Mouse (Mus musculus) thymus, adult 18-20 months (tissue): ENCODE data around the gene Gm20481.
A peak's percentile ranks its signal among the peaks of the same experiment; 100 is the strongest.
"Not testable (repeated sequence)": the region's sequence is repeated elsewhere in the genome, so short reads cannot be mapped to it uniquely, and the experiment has no call there.

Source experiments
- DNase-seq, 2 experiments: peaks; one replicate each; pipeline ENCODE4 v3.0.0; 2022; ENCODE audit warnings: mixed read lengths in 2 of 2

Gene Gm20481

DNA sequence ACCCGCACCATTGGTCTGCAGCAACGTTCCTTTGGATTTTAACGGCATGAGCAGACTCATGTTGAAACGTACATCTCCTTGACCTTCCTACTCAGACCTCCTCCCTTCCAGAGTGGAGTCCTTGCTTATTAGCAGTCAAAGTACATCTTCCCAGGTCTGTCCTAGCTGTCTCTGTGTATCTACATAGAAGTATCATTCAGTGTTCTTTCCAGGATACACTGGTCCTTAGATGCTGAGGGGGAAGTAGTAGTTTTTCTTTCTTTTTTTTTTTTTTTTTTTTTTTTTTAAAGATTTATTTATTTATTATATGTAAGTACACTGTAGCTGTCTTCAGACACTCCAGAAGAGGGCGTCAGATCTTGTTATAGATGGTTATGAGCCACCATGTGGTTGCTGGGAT, 36.2 kb downstream of the Gm20481 start:
- DNase-seq, result not testable (repeated sequence)

- DNase-seq, result no peak
Observed at GRCm38 (mm10) chr17:35007387-35007991, 37.8 kb downstream of the Gm20481 start.

GRCm38 (mm10) chr17:35009586-35009985, 39.9 kb downstream of the Gm20481 start:
- no peak for DNase-seq

DNA sequence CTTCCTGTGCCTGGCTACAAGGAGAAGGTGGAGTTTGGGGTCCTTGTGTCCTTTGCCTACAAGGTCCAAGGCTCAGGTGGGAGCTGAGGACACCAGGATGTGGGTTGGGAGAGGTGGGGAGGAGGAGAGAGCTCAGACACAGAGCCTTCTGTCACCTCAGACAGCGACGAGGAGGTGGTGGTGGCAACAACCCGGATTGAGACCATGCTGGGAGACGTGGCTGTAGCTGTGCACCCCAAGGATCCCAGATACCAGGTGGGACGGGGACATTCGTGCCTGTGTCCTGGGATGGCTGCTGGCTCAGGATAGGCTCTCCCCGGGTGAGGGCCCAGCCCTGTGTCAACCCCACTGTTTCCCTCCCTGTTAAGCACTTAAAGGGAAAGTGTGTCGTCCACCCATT, 41.7 kb downstream of the Gm20481 start:
- no peak for DNase-seq

DNA sequence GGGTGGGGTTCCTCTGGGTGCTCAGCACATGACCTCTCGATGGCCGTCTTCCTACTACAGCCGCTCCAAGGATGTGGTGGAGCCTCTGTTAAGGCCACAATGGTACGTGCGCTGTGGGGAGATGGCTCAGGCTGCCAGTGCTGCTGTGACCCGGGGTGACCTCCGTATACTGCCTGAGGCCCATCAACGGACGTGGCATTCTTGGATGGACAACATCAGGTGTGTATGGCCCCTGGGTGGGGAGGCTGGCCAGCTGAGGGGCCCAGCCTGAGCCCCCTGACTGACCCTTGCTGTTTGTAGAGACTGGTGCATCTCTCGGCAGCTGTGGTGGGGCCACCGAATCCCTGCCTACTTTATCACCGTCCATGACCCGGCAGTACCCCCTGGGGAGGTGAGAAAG, 42.7 kb downstream of the Gm20481 start:
- no peak for DNase-seq

DNA sequence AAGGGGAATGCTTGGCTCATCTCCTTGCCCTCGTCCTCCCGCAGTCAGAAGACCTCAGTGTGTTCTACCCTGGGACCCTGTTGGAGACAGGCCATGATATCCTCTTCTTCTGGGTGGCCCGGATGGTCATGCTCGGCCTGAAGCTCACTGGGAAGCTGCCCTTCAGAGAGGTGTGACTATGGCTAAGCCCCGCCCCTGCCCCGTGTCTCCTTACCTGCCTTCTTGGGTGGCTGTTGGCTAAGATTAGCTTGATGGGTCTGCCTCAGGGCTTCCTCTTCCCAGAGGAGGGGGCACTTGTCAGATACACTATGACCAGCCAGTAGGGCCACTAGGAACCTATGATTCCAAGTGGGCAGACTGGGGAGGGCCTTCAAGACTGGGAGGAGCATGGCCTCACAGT, 43.5 kb downstream of the Gm20481 start:
- no peak for DNase-seq

- DNase-seq, result no peak
Observed at GRCm38 (mm10) chr17:35015296-35015695, 45.6 kb downstream of the Gm20481 start.

DNA sequence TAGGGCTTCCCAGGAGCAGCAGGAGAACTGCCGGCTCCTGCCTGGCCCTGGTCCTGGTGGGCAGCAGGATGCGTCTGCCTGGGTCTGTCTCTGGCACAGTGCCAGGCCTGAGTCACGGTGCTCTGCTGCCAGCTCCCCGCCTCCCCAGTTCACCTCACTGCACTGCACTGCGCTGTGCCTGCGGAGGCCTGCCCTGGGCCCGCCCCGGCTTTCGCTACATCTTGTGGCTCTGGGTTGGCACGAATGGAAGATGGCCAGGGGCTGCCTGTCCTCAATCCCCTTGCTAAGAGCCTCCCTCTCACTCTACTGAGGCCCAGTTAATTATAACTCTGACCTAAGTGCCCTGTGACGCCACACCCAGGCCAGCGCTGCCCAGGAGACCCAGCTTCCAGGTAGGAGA, 46.7 kb downstream of the Gm20481 start, which contains the start of gene Vwa7:
Vwa7 (plus strand) TSS at position 204 of the 400 bp plus-strand sequence.
- DNase-seq, result no peak

- no peak for DNase-seq
Observed at GRCm38 (mm10) chr17:35016791-35017705, 47.3 kb downstream of the Gm20481 start.

DNA sequence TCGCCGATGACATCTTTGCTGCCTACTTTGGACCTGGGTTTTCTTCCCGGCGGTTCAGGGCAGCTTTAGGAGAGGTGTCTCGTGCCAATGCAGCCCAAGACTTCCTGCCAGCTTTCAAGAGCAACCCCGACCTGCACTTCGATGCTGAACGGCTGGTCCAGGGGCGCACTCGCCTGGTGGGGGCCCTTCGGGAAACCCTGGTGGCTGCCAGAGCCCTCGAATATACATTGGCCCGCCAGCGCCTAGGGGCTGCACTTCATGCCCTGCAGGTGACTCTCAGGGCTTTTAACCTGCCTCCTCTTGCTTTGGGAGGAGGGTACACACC, 48.0 kb downstream of the Gm20481 start:
- no peak for DNase-seq

DNA sequence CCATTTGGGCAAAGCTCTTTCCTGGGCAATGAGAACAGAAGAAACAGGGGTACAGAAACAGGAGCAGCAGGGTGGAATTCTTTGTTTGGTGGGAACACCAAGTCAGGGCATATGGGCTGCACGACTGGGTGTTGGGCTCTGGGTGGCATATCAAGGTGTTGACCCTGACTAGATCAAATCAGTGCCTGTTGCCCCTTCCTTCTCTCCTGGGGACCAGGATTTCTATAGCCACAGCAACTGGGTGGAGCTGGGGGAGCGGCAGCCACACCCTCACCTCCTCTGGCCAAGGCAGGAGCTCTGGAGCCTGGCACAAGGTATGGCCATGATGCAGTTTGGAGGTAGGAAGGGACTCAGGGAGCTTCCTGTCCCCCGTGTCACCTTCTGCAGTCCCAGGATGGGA, 48.5 kb downstream of the Gm20481 start:
- DNase-seq, result no peak

GRCm38 (mm10) chr17:35019894-35020293, 50.2 kb downstream of the Gm20481 start:
- no peak for DNase-seq

GRCm38 (mm10) chr17:35020551-35020950, 50.8 kb downstream of the Gm20481 start:
- no peak for DNase-seq

DNA sequence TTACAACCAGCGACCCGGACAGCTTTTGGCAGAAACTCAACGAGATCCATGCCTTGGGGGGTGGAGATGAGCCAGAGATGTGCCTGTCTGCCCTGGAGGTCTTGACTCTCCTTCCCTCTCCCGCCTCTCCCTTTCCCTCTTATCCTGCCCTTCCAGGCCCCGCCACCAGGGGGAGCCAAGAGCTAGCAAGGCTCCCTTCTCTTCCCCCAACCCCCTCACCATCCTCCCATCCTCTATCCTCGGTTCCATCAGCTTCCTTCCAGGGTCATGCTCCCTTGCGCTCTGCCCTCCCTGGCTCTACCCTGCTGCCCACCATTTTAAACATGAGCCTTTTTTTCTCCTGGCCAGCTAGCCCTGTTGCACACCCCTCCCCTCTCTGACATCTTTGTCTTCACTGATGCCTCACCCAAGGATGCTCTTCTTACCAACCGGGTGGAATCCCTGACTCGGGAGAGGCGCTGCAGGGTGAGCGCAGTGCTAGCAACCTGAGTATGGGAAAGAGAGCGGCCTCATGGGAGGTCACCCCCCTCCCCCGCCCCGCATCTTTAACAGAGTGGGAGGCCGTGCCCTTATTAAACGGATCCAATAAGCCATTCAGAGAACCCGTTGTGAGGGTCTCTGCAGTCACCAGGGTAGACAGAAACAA, 51.6 kb downstream of the Gm20481 start:
- DNase-seq, result peak; percentile 71 to 77
